Mouse (Mus musculus) myocyte (in vitro differentiated cells): ENCODE measurements around the gene Rnf215. TPM values are rescaled to one million over a fixed set of nuclear protein-coding genes. Genes with fewer than 3 reads are reported as not detected.
"Not testable (repeated sequence)": the region's sequence is repeated elsewhere in the genome, so short reads cannot be mapped to it uniquely, and the experiment has no call there.

Source experiments
- H3K27me3 ChIP-seq: one replicate; pipeline ENCODE4 v1.6.1; 2011; ENCODE audit not compliant: control insufficient read depth, insufficient read depth, insufficient read length
- H3K36me3 ChIP-seq: one replicate; pipeline ENCODE4 v1.6.1; 2011; ENCODE audit not compliant: control insufficient read depth, insufficient read depth
- H3K4me2 ChIP-seq: one replicate; pipeline ENCODE4 v1.6.1; 2011; ENCODE audit warnings: low read depth, control low read depth
- H3K4me3 ChIP-seq: one replicate; pipeline ENCODE4 v1.5.1; 2011; ENCODE audit warnings: mild to moderate bottlenecking, control low read depth, moderate library complexity
- H3K79me2 ChIP-seq: one replicate; pipeline ENCODE4 v1.6.1; 2011; ENCODE audit not compliant: control insufficient read depth, insufficient read depth
- H3ac ChIP-seq: one replicate; pipeline ENCODE4 v1.6.1; 2011; ENCODE audit not compliant: control insufficient read depth, insufficient read length
- CEBPB ChIP-seq: IDR thresholded peaks from 2 replicates; pipeline ENCODE4 v1.6.1; 2011; ENCODE audit warnings: mild to moderate bottlenecking, moderate library complexity; ENCODE audit not compliant: poor library complexity, insufficient read depth, severe bottlenecking
- E2F4 ChIP-seq: IDR thresholded peaks from one replicate; pipeline ENCODE4 v1.6.1; 2011; ENCODE audit warnings: mild to moderate bottlenecking, control low read depth, moderate library complexity; ENCODE audit not compliant: insufficient read depth
- MAX ChIP-seq: IDR thresholded peaks from one replicate; pipeline ENCODE4 v1.6.1; 2011; ENCODE audit warnings: low read depth, mild to moderate bottlenecking, control low read depth
- MYOD1 ChIP-seq, 3 experiments: IDR thresholded peaks; one replicate each; pipeline ENCODE4 v1.6.1; 2011; ENCODE audit warnings: control low read depth in 2 of 3, low read depth in 2 of 3, mild to moderate bottlenecking in 2 of 3, moderate library complexity in 1 of 3; ENCODE audit not compliant: insufficient read length in 2 of 3, control insufficient read depth in 1 of 3
- MYOG ChIP-seq, 3 experiments: IDR thresholded peaks; one replicate each; pipeline ENCODE4 v1.6.1; 2011; ENCODE audit warnings: control low read depth in 2 of 3, low read depth in 2 of 3, mild to moderate bottlenecking in 2 of 3; ENCODE audit not compliant: insufficient read length in 2 of 3, control insufficient read depth in 1 of 3, insufficient read depth in 1 of 3
- POLR2A ChIP-seq: IDR thresholded peaks from one replicate; pipeline ENCODE4 v1.6.1; 2011; ENCODE audit warnings: low read depth, mild to moderate bottlenecking, control low read depth, moderate library complexity; ENCODE audit not compliant: insufficient read length
- POLR2AphosphoS2 ChIP-seq: IDR thresholded peaks from one replicate; pipeline ENCODE4 v1.6.1; 2011; ENCODE audit warnings: low read depth, control low read depth; ENCODE audit not compliant: insufficient read length
- REST ChIP-seq: IDR thresholded peaks from one replicate; pipeline ENCODE4 v1.6.1; 2011; ENCODE audit warnings: mild to moderate bottlenecking, control low read depth, moderate library complexity; ENCODE audit not compliant: insufficient read depth, insufficient read length
- SRF ChIP-seq: IDR thresholded peaks from one replicate; pipeline ENCODE4 v1.6.1; 2011; ENCODE audit warnings: low read depth; ENCODE audit not compliant: control insufficient read depth, insufficient read length
- TCF12 ChIP-seq: IDR thresholded peaks from one replicate; pipeline ENCODE4 v1.6.1; 2011; ENCODE audit warnings: mild to moderate bottlenecking, control low read depth; ENCODE audit not compliant: poor library complexity, insufficient read depth, severe bottlenecking
- TCF3 ChIP-seq: IDR thresholded peaks from one replicate; pipeline ENCODE4 v1.6.1; 2011; ENCODE audit warnings: low read depth, control low read depth; ENCODE audit not compliant: insufficient read length
- USF1 ChIP-seq: IDR thresholded peaks from one replicate; pipeline ENCODE4 v1.6.1; 2011; ENCODE audit warnings: low read depth, mild to moderate bottlenecking, control low read depth, moderate library complexity
- polyA plus RNA-seq: library from polyadenylated mRNA; unstranded; fragments of >200 nt; fragmentation: generic; extraction: Trizol; gene quantifications from one replicate; pipeline ENCODE4 v1.2.1, GENCODE M21; 2012; ENCODE audit warnings: missing spikeins

Rnf215 gene
- polyA plus RNA-seq, 1 experiment = 18.1 TPM

DNA sequence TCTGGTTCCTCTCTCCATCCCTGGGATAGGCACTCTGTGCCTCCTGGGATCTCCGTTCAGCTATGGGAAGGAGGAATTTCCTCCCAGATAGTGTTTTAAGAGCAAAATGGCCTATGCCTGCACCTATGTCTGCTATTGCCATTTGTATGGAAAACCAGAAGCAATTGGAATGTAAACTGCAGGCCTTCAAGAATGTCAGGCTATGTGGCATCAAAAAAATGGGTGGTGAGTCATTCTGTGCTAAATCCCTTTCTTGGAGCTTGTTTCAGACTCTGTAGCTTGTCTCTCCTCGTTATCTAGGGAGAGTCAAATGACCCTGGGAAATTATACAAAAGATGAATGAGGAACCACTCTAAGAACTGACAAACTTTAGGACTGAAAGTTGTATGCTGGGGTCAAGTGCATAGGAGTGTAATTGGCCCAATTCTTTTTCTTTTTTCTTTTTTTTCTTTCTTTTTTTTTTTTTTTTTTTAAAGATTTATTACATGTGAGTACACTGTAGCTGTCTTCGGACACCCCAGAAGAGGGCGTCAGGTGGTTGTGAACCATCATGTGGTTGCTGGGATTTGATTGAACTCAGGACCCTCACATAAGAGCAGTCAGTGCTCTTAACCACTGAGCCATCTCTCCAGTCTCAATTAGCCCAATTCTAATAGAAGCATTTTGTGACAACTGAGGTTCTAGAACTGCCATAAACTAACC is 49.4 kb downstream of the Rnf215 start:
- Histone ChIP-seq H3K4me3 (no peak overlapping the region), H3K36me3 (peaks cover 30% of the 10 kb centered on the region), H3K27me3 (no peaks in the 10 kb centered on the region), H3K79me2 (no peaks in the 10 kb centered on the region), H3ac (no peak overlapping the region), H3K4me2 (no peak overlapping the region)
- TF ChIP-seq POLR2AphosphoS2 (no peak), USF1 (no peak), TCF12 (no peak), MAX (no peak), E2F4 (no peak), SRF (no peak), TCF3 (no peak), CEBPB (no peak), POLR2A (no peak)

GRCm38 (mm10) chr11:4185480-4185879 is 50.5 kb downstream of the Rnf215 start:
- not testable (repeated sequence) for H3K4me3 ChIP-seq

GRCm38 (mm10) chr11:4186486-4187317 is 51.7 kb downstream of the Rnf215 start, which contains the start of gene Tbc1d10a:
Gene Tbc1d10a (plus strand): TSS chr11:4186789.
- Histone ChIP-seq H3K4me3 (peak within 1 kb of the TSS; percentile 34), H3K4me2 (peak within 1 kb of the TSS; percentile 92), H3K27me3 (no peaks in the 10 kb centered on the region), H3K79me2 (no peaks in the 10 kb centered on the region), H3K36me3 (peaks cover 9% of the 10 kb centered on the region), H3ac (peak within 1 kb of the TSS; percentile 57)
- TF ChIP-seq SRF (no peak), POLR2A (peak; percentile 89), POLR2AphosphoS2 (peak; percentile 81)

More at GRCm38 (mm10) chr11:4185480-4185879, 50.5 kb downstream of the Rnf215 start:
- not testable (repeated sequence) for H3K27me3 ChIP-seq, H3K4me2 ChIP-seq, H3K79me2 ChIP-seq, H3ac ChIP-seq
- H3K36me3 ChIP-seq = peaks cover 20% of the 10 kb centered on the region

- H3ac ChIP-seq = peak overlapping the region; percentile 57
- H3K79me2 ChIP-seq = no peaks in the 10 kb centered on the region
- peak overlapping the region; percentile 34 for H3K4me3 ChIP-seq
- peaks cover 9% of the 10 kb centered on the region for H3K36me3 ChIP-seq
- TF ChIP-seq USF1 (no peak), POLR2A (no peak), TCF3 (no peak), SRF (no peak), REST (no peak), TCF12 (no peak), POLR2AphosphoS2 (no peak), CEBPB (no peak), MYOG (IDR thresholded peaks at IDR 0.05; ENCODE audit: control insufficient read depth in 1 of 3, insufficient read depth in 1 of 3, insufficient read length in 2 of 3, low read depth in 2 of 3) (no peak), E2F4 (no peak), MAX (no peak), MYOD1 (IDR thresholded peaks at IDR 0.05; ENCODE audit: control insufficient read depth in 1 of 3, insufficient read length in 2 of 3, low read depth in 2 of 3) (no peak)
- peak overlapping the region; percentile 75 for H3K4me2 ChIP-seq
- H3K27me3 ChIP-seq = no peaks in the 10 kb centered on the region
Measured at GRCm38 (mm10) chr11:4187318-4187700, 52.3 kb downstream of the Rnf215 start.

GRCm38 (mm10) chr11:4189182-4189581 is 54.2 kb downstream of the Rnf215 start:
- Histone ChIP-seq H3K36me3 (no peaks in the 10 kb centered on the region), H3K79me2 (no peaks in the 10 kb centered on the region), H3ac (no peak overlapping the region), H3K4me2 (no peak overlapping the region), H3K4me3 (no peak overlapping the region), H3K27me3 (no peaks in the 10 kb centered on the region)
- TF ChIP-seq POLR2AphosphoS2 (no peak), TCF12 (no peak), MYOG (IDR thresholded peaks at IDR 0.05; ENCODE audit: control insufficient read depth in 1 of 3, insufficient read depth in 1 of 3, insufficient read length in 2 of 3, low read depth in 2 of 3) (no peak), E2F4 (no peak), CEBPB (no peak), REST (no peak), MYOD1 (IDR thresholded peaks at IDR 0.05; ENCODE audit: control insufficient read depth in 1 of 3, insufficient read length in 2 of 3, low read depth in 2 of 3) (no peak), MAX (no peak), SRF (no peak), USF1 (no peak), POLR2A (no peak), TCF3 (no peak)
